1 mouse cellular context compared by ENCODE assay signal in genomic region chr14:57856037-57856436, GRCm38 (mm10). TPM values are rescaled to one million over a fixed set of nuclear protein-coding genes. Genes with fewer than 3 reads are reported as not detected.
"Had no signal": no experiment of that assay in that cellular context is flagged by ENCODE, and none has a peak within 500 bp of the region (broad histone marks: within the 10 kb centered on the region; RNA-seq: fewer than 3 reads in every experiment).

No protein-coding gene starts in this region.

RNA-seq across cellular contexts. Expression of gene Ska3, which starts 30.1 kb away (rescaled TPM):
- total RNA-seq: neutrophil, adult 5-6 weeks had no signal
